Mouse (Mus musculus) ES-E14 (cell line): ENCODE data around the gene Ptpn22. TPM values are rescaled to one million over a fixed set of nuclear protein-coding genes. Genes with fewer than 3 reads are reported as not detected.

Source experiments
- DNase-seq: peaks from one replicate; pipeline ENCODE4 v3.0.0-alpha.2; 2013; ENCODE audit warnings: low read depth, low spot score
- H3K27ac ChIP-seq: 2 replicates; pipeline ENCODE4 v1.5.1; 2012; ENCODE audit warnings: low read depth, mild to moderate bottlenecking, low read length, moderate library complexity, mixed read lengths; ENCODE audit not compliant: poor library complexity, insufficient read depth, severe bottlenecking
- H3K36me3 ChIP-seq: 2 replicates; pipeline ENCODE4 v1.6.1; 2012; ENCODE audit warnings: mild to moderate bottlenecking, low read length, moderate library complexity, mixed read lengths; ENCODE audit not compliant: control insufficient read depth, poor library complexity, insufficient read depth, severe bottlenecking
- H3K4me1 ChIP-seq, 2 experiments: fragments of 150-350 bp in 1 of 2; sonication (generic) in 1 of 2; 2 replicates each; pipeline ENCODE4 v1.6.1; 2012; ENCODE audit warnings: low read length in 2 of 2, mild to moderate bottlenecking in 1 of 2, mixed read lengths in 1 of 2; ENCODE audit not compliant: control insufficient read depth in 2 of 2, insufficient read depth in 2 of 2, poor library complexity in 1 of 2
- H3K4me3 ChIP-seq, 2 experiments: fragments of 150-350 bp in 1 of 2; sonication (generic) in 1 of 2; 2 replicates each; pipeline ENCODE4 v1.5.1; 2012; ENCODE audit warnings: low read length in 2 of 2, low read depth in 1 of 2, mild to moderate bottlenecking in 1 of 2, mixed read lengths in 1 of 2; ENCODE audit not compliant: insufficient read depth in 1 of 2, poor library complexity in 1 of 2, severe bottlenecking in 1 of 2
- H3K9ac ChIP-seq: 2 replicates; pipeline ENCODE4 v1.6.1; 2012; ENCODE audit warnings: low read depth, mild to moderate bottlenecking, low read length, mixed read lengths; ENCODE audit not compliant: poor library complexity, insufficient read depth, severe bottlenecking
- H3K9me3 ChIP-seq: fragments of 150-350 bp; sonication (generic); 2 replicates; pipeline ENCODE4 v1.6.1; 2012; ENCODE audit warnings: low read depth, mild to moderate bottlenecking, low read length; ENCODE audit not compliant: control insufficient read depth, insufficient read depth
- CHD2 ChIP-seq: IDR thresholded peaks from 2 replicates; pipeline ENCODE4 v1.6.1; 2014; ENCODE audit warnings: mild to moderate bottlenecking, low read depth, low read length, inconsistent platforms
- HCFC1 ChIP-seq: IDR thresholded peaks from 2 replicates; pipeline ENCODE4 v1.6.1; 2012; ENCODE audit warnings: low read length, inconsistent platforms, borderline replicate concordance; ENCODE audit not compliant: insufficient read depth
- MAFK ChIP-seq: IDR thresholded peaks from 2 replicates; pipeline ENCODE4 v1.6.1; 2014; ENCODE audit warnings: mild to moderate bottlenecking, low read depth, low read length, inconsistent platforms; ENCODE audit not compliant: insufficient read depth
- ZC3H11A ChIP-seq: IDR thresholded peaks from 2 replicates; pipeline ENCODE4 v1.6.1; 2012; ENCODE audit warnings: low read depth, mild to moderate bottlenecking, inconsistent platforms, low read length, borderline replicate concordance
- ZNF384 ChIP-seq: IDR thresholded peaks from 2 replicates; pipeline ENCODE4 v1.6.1; 2012; ENCODE audit warnings: low read depth, low read length, inconsistent platforms
- in situ Hi-C, 2 experiments: fragments of 600-800 bp; cut with MboI; formaldehyde crosslinking; loops; one replicate each; pipeline ENCODE4 v1.15.1; 2025; ENCODE audit warnings: low sequenced_read_pairs in 2 of 2, inconsistent platforms in 1 of 2; ENCODE audit not compliant: unreplicated experiment in 2 of 2
- total RNA-seq: library from RNA; depleted of rRNA; stranded (reverse); fragments of 300-350 nt; gene quantifications from 2 replicates; pipeline ENCODE4 v1.2.3, GENCODE M21; 2012

Ptpn22 gene
- total RNA-seq, 1 experiment: 0.22 TPM

GRCm38 (mm10) chr3:103914732-103915508 is 55.3 kb downstream of the Ptpn22 start:
- peak; percentile 27 for DNase-seq
- no peaks in the 10 kb centered on the region for H3K9me3 ChIP-seq
- in situ Hi-C loops: no loop called here
- TF ChIP-seq ZC3H11A (no peak), CHD2 (no peak), HCFC1 (no peak)
- H3K9ac ChIP-seq: peak overlapping the region; percentile 87
- H3K4me3 ChIP-seq: peak overlapping the region; percentile 77 to 91
- peaks cover 0 to 3% of the 10 kb centered on the region in 2 experiments; a peak in 1 of 4 replicates for H3K4me1 ChIP-seq
- peak overlapping the region; percentile 76 for H3K27ac ChIP-seq
- no peaks in the 10 kb centered on the region for H3K36me3 ChIP-seq

- Histone ChIP-seq H3K36me3 (no peaks in the 10 kb centered on the region), H3K4me3 (peak overlapping the region; percentile 77 to 91), H3K9me3 (no peaks in the 10 kb centered on the region), H3K27ac (no peak overlapping the region), H3K9ac (peak overlapping the region; percentile 87; the same call in 1 of the 2 replicates), H3K4me1 (peaks cover 0 to 3% of the 10 kb centered on the region in 2 experiments; a peak in 1 of 4 replicates)
- TF ChIP-seq HCFC1 (no peak), MAFK (no peak), CHD2 (no peak), ZNF384 (no peak), ZC3H11A (no peak)
- in situ Hi-C loops: no loop called here
- DNase-seq: no peak
These were observed 55.9 kb downstream of the Ptpn22 start for GRCm38 (mm10) chr3:103915509-103915896.

GRCm38 (mm10) chr3:103916205-103916838 is 56.7 kb downstream of the Ptpn22 start:
- no peak for DNase-seq
- Histone ChIP-seq H3K9me3 (no peaks in the 10 kb centered on the region), H3K36me3 (no peaks in the 10 kb centered on the region), H3K4me1 (peaks cover 0 to 3% of the 10 kb centered on the region in 2 experiments; a peak in 1 of 4 replicates), H3K4me3 (peak overlapping the region in 1 of 2 experiments; percentile 77; a peak in 2 of 4 replicates), H3K9ac (no peak overlapping the region), H3K27ac (no peak overlapping the region)
- no peak for TF ChIP-seq ZNF384
- no peak for TF ChIP-seq MAFK
- in situ Hi-C loops: no loop called here

- no peak overlapping the region for H3K27ac ChIP-seq
- no peak for DNase-seq
- TF ChIP-seq HCFC1: no peak
- TF ChIP-seq ZC3H11A: no peak
- TF ChIP-seq CHD2: no peak
- TF ChIP-seq MAFK: no peak
- H3K4me3 ChIP-seq: no peak overlapping the region
- no peak overlapping the region for H3K9ac ChIP-seq
- in situ Hi-C loops: no loop called here
- H3K36me3 ChIP-seq: no peaks in the 10 kb centered on the region
- H3K4me1 ChIP-seq: peaks cover 0 to 3% of the 10 kb centered on the region in 2 experiments; a peak in 1 of 4 replicates
- H3K9me3 ChIP-seq: no peaks in the 10 kb centered on the region
These were observed 57.2 kb downstream of the Ptpn22 start for GRCm38 (mm10) chr3:103916839-103917237.
